ENCODE assay signal across 10 mouse cellular contexts in the genomic region with DNA sequence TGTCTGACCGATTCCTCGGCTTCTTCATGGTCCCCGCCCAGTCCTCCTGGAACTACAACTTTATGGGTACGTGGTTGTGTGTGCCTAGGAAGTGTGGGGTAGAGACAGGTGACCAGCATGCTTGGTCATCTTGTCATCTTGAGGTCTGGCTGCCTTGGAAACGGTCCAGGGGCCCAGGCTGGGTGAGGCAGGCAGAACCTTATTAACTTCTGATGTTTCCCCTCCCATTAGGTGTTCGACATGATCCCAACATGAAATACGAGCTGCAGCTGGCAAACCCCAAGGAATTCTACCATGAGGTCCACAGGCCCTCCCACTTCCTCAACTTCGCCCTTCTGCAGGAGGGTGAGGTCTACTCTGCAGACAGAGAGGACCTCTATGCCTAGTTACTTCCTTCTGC. TPM values are rescaled to one million over a fixed set of nuclear protein-coding genes. Genes with fewer than 3 reads are reported as not detected.
A peak's percentile ranks its signal among the peaks of the same experiment; 100 is the strongest.
DNase-seq lines count a peak whose midpoint lies in the region.
"Had no signal": no experiment of that assay in that cellular context is flagged by ENCODE, and none has a peak within 500 bp of the region (broad histone marks: within the 10 kb centered on the region; RNA-seq: fewer than 3 reads in every experiment).

No protein-coding gene starts in this region.

- DNase-seq in gastrocnemius, postnatal 25 days: peak; percentile 37
- DNase-seq in gastrocnemius, postnatal 14 days: no peak
- peak; percentile 45 for DNase-seq in 3T3-L1 (ENCODE audit: low read depth, low spot score)
- DNase-seq in forelimb bud, embryonic 11.5 days (ENCODE audit: low read depth, low spot score): peak; percentile 25
- peak; percentile 24 to 61 for DNase-seq in kidney, postnatal 25 days
- DNase-seq in layer of hippocampus, adult 9-11 months: no peak
- DNase-seq in urinary bladder, postnatal 10 days (ENCODE audit: low spot score): no peak
- DNase-seq in spleen, adult 18-20 months: no peak
- DNase-seq: right cerebral cortex, postnatal 14 days; thymus, adult 2 months had no signal

- intact Hi-C loops in gastrocnemius, postnatal 14 days (cut with DNase I; ENCODE audit: low total_unique reads): loop anchor here (10.0 kb wide), 1 partner anchor 104 kb away; no protein-coding TSS in a partner anchor

RNA-seq across cellular contexts. Expression of a gene that starts 1.0 kb away (rescaled TPM):
- total RNA-seq in gastrocnemius, postnatal 25 days (2021): 10 to 100 TPM; 39.2 to 42.8 TPM
- 10 to 100 TPM; 40.5 to 41.3 TPM for total RNA-seq in gastrocnemius, postnatal 14 days (2021)

RNA-seq across cellular contexts. Expression of a gene that starts 4.4 kb away (rescaled TPM):
- total RNA-seq in gastrocnemius, postnatal 25 days (2021): 1 to 10 TPM; 3.2 to 4.7 TPM
- 1 to 10 TPM; 7.1 to 7.2 TPM for total RNA-seq in gastrocnemius, postnatal 14 days (2021)

RNA-seq across cellular contexts. Expression of a gene that starts 22.3 kb away (rescaled TPM):
- total RNA-seq in gastrocnemius, postnatal 25 days (2021): 10 to 100 TPM; 56.9 to 59.4 TPM
- total RNA-seq in gastrocnemius, postnatal 14 days (2021): 10 to 100 TPM; 64.9 to 68.5 TPM

RNA-seq across cellular contexts. Expression of a gene that starts 22.6 kb away (rescaled TPM):
- 10 to 100 TPM; 23.5 to 26.8 TPM for total RNA-seq in gastrocnemius, postnatal 25 days (2021)
- 10 to 100 TPM; 25.3 to 30.8 TPM for total RNA-seq in gastrocnemius, postnatal 14 days (2021)

RNA-seq across cellular contexts. Expression of a gene that starts 47.4 kb away (rescaled TPM):
- total RNA-seq in gastrocnemius, postnatal 25 days (2021): 1 to 10 TPM; 3.9 to 6.9 TPM
- total RNA-seq in gastrocnemius, postnatal 14 days (2021): 10 to 100 TPM; 17.3 to 23.0 TPM

Comparison
In these comparisons a context has a peak if more than half of its experiments do, and no peak if none do; other contexts are left out.
1. DNase-seq: peak in gastrocnemius, postnatal 25 days (single experiment), 3T3-L1 (single experiment), forelimb bud, embryonic 11.5 days (single experiment) and kidney, postnatal 25 days (2 of 2); none in gastrocnemius, postnatal 14 days (single experiment), layer of hippocampus, adult 9-11 months (single experiment), urinary bladder, postnatal 10 days (single experiment) and spleen, adult 18-20 months (0 of 2).